Mouse (Mus musculus): ENCODE results near the gene Fam20c.

Fam20c gene

GRCm38 (mm10) chr5:138756311-138757085, 2.2 kb downstream of the Fam20c start:
- peak; percentile 42 to 71 for DNase-seq (ENCODE audit: low spot score in 2 of 2)

DNA sequence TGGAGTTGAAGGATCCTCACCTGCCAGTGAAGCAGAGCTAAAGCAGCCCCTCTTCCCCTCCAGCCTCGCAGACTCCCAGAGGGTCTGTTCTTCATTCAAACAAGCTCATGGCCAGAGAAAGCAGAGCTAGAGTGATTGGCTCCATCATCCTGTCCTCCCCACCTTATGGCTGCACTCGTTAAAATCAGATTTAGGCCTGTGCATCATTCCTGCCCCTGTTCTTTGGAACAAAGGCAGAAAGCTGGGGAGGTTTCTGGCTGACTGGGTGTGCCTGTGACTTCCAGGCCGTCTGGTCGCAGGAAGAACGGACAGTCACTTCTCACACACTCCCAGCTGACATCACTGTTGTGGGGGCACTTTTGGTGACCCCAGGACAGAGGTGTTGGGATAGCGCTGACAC, 2.8 kb downstream of the Fam20c start:
- DNase-seq (ENCODE audit: low spot score in 2 of 2) = no peak

GRCm38 (mm10) chr5:138757616-138758015, 3.3 kb downstream of the Fam20c start:
- DNase-seq (ENCODE audit: low spot score in 2 of 2) = no peak

DNA sequence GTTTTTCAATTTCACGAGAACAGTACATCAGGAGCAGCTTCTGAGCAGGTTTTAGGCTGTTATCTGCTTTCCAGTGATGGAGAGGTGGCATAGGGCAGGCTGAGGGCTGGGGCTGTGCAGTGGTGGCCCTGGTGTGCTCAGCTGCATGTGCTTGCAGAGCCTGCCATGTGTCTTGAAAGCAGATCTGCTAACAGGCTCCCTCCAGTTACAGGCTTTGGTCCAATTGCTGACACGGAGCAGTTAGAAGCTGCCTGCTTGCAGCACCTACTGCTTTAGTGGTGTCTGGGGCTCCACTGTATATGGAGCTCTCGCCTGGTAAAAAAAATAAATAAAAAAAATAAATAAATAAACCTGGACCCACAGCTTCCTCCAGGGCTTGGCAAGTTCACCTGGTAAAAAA, 4.2 kb downstream of the Fam20c start:
- DNase-seq (ENCODE audit: low spot score in 2 of 2) = no peak

DNA sequence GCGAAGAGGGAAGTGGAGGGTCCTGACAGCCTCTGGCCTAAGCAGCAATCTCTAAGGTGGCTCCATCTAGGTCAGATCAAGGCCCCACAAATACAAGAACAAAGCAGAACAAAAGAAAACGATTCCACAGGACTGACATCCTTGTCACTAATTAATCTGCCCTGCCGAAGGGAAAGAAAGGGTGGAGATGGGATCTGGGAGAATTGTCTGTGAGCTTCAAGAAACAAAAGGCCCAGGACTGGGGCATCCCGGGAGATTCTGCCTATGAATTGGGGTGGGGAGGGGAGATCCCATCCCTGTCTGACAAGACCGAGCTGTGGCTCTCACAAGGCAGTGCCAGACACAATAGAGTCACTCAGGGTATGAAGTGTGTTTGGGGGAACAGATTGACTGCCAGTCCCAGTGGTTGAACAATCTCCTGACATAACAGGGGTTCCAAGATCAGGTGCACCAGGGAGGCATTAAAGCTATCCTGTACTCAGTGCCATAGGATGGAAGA, 7.6 kb downstream of the Fam20c start:
- DNase-seq (ENCODE audit: low spot score in 2 of 2) = no peak

DNA sequence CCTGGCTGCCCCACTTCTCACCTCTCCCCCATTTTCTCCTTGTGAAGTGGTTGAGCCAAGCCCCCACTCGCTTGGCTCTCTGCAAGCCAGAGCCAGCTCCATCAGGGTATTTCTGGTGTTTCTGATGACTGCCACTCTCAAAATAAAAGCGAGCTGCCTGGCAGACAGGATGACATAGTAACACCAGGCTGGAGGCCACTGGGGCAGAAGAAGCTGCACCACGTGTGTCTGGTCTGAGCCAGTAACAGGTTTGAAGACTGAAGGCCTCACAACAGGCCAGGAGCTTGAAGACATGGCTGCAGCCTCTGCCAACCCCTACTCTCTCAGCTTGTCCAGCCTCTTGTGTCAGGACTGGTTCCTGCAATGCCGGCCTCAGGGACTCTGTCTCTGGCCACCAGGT, 8.0 kb downstream of the Fam20c start:
- DNase-seq (ENCODE audit: low spot score in 2 of 2) = no peak

- no peak for DNase-seq (ENCODE audit: low spot score in 2 of 2)
Observed at GRCm38 (mm10) chr5:138764601-138765000, 10.3 kb downstream of the Fam20c start.

- DNase-seq (ENCODE audit: low spot score in 2 of 2) = no peak
Observed at GRCm38 (mm10) chr5:138767650-138768049, 13.3 kb downstream of the Fam20c start.

GRCm38 (mm10) chr5:138768704-138769103, 14.4 kb downstream of the Fam20c start:
- no peak for DNase-seq (ENCODE audit: low spot score in 2 of 2)

GRCm38 (mm10) chr5:138769126-138769525, 14.8 kb downstream of the Fam20c start:
- no peak for DNase-seq (ENCODE audit: low spot score in 2 of 2)

GRCm38 (mm10) chr5:138775096-138775495, 20.8 kb downstream of the Fam20c start:
- no peak for DNase-seq (ENCODE audit: low spot score in 2 of 2)

DNA sequence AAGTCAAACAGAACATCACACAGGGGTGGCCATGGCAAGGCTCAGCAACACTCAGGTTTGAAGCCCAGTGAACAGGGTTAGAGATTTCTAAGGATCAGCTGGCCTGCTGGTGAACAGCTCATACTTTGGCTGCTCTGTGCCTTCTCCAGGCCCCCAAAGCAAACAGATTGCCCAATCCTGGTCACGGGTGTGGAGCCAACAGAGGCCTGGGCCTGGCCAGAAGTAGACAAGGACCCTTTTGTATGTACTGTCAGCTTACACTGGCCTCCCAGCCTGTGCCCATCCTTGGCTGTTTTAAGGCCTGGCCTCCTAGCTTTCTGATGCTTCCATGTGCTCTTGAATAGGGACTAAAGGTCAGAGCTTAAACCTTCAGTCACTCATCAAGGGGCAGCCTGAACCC, 22.0 kb downstream of the Fam20c start:
- no peak for DNase-seq (ENCODE audit: low spot score in 2 of 2)

GRCm38 (mm10) chr5:138778731-138779463, 24.6 kb downstream of the Fam20c start:
- DNase-seq (ENCODE audit: low spot score in 2 of 2) = peak; percentile 37 to 53

DNA sequence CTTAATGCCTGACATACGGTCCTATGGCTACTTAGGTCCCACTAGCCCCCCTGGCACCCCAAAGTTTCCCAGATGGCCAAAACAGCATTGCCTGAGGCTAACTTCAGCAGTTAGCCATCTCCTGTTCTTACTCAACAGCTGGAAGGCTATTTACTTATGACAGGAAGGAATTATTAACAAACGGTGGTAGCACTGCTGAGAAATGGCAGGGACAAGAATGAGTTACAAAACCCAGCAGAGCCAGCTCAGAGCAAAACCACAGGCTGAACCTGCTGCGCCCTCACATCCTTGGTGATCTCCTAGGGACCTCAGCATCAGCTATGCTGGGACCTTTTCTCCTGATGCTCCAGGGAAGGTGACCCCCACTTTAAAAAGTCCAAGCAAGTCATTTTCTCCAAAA, 25.3 kb downstream of the Fam20c start:
- no peak for DNase-seq (ENCODE audit: low spot score in 2 of 2)

GRCm38 (mm10) chr5:138782697-138783096, 28.4 kb downstream of the Fam20c start:
- DNase-seq (ENCODE audit: low spot score in 2 of 2) = no peak

- no peak for DNase-seq (ENCODE audit: low spot score in 2 of 2)
Observed at GRCm38 (mm10) chr5:138783181-138783580, 28.9 kb downstream of the Fam20c start.

DNA sequence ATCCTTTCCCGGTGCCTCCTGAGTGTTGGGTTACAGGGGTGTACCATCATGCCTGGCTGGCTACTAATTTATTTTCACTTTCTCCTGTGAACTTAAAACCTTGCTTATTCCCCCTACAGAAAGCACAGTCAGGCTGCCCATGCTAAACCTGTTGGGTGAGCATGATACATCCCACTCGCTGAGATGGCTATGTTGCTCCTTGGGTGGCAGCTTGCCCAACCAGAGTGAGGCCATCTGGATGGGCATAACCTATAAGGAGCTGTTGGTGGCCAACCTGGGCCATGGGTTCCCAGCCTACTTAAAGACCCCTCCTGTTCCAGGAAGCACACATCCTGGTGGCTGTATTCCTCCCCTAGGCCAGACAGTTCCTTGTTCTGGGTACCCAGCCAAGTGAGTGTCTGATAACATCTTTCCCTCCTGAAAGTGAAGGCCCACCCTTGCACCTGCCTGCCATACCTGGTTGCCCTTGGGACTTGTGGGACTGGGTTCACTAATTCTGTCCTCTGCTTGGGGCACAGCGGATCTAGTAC, 31.7 kb downstream of the Fam20c start:
- no peak for DNase-seq (ENCODE audit: low spot score in 2 of 2)

DNA sequence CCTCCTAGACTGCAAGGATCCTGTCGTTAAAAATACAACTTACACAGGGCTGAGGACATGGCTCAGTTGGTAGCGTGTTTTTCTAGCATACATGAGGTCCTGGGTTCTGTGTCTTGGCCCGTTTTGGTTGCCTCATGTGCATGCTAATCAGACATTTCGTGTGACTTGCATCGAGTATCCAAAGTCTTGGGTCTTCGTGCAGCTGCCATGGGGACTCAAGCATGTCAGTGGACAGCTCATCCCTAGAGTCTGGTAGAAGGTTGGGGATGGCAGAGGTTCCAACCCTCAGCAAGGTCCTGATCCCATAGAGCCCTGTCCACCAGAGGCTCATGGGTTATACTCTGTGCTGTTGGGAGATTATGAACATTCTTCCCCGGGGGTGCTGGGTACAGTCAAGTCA, 33.3 kb downstream of the Fam20c start:
- no peak for DNase-seq (ENCODE audit: low spot score in 2 of 2)

GRCm38 (mm10) chr5:138788481-138789211, 34.3 kb downstream of the Fam20c start:
- no peak for DNase-seq (ENCODE audit: low spot score in 2 of 2)

GRCm38 (mm10) chr5:138790954-138791480, 36.7 kb downstream of the Fam20c start:
- DNase-seq (ENCODE audit: low spot score in 2 of 2) = no peak

DNA sequence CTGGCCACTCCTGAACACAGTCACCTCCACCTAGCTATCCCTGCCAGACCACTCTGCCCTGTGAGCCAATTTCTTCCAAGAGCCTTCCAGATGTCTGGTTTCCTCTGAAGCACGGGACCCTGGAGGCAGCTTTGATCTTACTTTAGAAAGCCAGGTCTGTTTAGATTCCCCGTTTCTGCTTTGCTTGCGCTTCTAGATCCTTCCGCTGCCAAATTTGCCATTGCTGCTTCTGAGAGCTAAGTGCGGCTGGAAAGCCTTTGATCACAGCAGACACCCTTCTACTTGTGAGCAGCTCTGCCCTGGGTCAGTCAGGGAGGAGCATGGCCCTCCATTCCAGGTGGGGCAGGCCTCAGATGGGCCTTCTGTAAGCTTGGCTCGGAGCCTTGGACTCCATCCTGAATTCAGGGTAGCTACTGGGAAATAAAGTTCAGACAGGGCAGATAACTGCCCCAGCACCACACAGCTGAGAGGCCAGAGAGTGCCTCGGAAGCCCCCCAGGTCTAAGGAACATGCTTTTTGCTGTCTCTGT, 47.3 kb downstream of the Fam20c start:
- no peak for DNase-seq (ENCODE audit: low spot score in 2 of 2)

DNA sequence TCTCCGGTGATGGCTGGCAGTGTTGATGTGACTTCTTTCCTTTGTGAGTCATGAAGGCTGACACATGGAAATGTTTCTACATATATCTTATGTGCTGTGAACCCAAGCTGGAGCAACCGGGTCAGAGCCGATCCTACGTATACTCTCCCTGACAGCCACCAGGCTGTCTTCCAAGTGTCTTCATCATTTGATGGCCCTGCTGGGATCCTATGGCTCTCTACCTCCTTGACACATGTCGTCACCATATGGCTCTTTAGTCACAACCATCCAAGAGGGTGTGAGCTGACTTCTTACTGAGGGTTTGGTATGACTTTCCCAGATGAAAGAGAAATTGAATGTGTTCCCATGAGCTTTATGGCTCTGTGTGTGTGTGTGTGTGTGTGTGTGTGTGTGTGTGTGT, 50.0 kb downstream of the Fam20c start:
- DNase-seq (ENCODE audit: low spot score in 2 of 2) = no peak
